Mouse (Mus musculus): ENCODE results near the gene Runx2.
A peak's percentile ranks its signal among the peaks of the same experiment; 100 is the strongest.

Runx2 gene

GRCm38 (mm10) chr17:44577791-44578190 is 236.8 kb downstream of the Runx2 start:
- DNase-seq, result no peak

GRCm38 (mm10) chr17:44570899-44571298 is 243.7 kb downstream of the Runx2 start:
- DNase-seq, result no peak

DNA sequence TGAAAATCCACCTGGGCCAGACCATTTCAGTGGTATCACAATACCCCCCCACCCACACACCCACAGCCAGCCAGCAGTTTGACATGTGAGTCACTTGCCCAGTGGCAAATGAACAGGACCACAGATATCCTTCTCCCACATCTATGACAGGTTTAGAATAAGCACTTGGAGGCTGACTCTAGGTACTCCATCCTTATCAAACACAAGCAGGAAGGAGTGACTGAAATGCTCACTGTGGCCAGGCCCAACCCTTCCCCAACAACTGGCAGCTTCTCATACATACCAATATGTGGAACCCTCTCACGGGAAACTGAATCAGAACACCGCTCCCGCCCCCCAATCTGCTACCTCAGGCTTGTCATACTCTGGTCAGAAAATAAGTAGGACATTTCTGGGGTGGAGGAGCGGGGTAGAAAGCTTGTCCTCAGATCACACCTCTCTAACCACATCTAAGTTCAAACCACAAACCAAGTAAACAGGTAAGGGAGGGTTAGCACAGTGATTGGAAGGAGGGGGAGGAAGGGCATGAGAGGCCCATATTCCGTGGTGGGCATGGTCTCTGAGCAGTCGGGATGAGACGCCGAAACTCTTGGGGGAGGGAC is 245.5 kb downstream of the Runx2 start:
- no peak for DNase-seq

DNA sequence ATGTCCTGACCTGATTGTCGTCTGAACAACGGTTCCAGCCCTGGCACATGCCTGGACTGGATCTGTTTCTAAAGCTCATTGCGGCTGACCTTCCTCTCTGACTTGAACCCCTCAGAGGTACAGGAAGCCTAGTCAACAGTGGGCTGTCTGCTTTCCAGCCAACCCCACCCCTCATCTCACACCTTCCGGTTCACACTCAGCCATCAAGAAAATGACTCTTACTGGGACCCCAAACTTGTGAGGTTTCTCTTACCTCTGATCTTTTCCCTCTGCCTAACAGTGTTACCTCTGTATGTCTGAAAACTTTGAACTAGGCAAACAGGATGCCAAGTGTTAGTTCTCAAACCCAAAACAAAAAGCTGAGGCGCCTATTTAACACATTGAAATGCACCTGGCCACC is 247.6 kb downstream of the Runx2 start:
- DNase-seq, result no peak

DNA sequence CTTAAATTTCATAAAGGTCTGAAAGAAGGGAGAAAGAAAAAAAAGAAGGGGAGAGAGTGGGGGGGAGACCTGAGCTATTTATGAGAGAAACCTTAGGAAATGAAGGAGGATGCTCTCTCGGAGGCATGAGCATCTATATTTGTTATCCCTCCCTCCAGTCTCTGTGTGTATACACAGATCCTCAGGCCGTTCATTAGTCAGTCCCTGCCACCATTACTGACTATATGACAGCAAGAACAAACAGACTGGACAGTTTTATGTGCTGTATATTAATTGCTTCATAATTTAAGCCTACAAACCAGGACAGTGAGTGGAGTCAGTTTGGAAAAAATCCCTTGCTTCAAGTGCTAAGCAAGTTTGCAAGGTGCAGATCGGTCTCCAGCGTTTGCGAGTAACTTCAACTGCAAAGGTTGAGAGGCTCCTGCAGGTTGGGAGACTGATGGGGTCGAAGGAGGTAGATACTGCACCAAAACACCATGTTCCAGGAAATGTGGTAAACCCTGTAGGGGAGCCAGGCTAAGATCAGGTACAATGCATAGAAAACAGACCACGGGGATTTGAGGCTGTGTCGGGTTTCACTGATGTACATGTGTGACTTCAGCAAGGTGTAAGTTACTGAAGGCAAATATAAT is 248.6 kb downstream of the Runx2 start:
- no peak for DNase-seq

- peak; percentile 22 for DNase-seq
Observed at GRCm38 (mm10) chr17:44565311-44565831, 249.2 kb downstream of the Runx2 start.

DNA sequence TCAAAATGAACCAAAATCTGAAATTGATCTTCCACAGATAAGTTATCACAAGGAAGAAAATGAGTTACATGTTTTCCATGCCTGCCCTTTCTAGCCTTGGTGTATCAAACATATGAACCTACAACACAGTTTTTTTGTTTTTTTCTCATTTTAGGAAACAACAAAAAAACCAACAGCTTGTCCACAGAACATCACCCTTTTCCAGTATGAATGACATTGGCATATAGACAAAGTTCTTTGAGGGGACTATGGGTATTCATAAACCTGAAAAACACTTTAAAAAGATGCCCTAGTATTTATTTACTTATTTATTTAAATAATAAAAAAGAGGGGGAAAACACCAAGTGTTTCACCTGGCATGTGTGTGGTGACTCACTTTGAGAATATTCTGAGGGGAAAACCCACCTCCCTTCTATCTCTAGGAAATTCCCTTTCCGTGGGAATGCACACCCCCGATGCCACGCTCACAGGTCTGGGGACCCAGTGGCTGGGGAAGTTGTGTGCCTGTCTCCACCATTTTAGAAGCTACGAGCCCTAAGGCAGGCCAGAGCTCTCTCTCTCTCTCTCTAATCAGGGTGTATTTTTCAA is 249.9 kb downstream of the Runx2 start:
- DNase-seq, result no peak

DNA sequence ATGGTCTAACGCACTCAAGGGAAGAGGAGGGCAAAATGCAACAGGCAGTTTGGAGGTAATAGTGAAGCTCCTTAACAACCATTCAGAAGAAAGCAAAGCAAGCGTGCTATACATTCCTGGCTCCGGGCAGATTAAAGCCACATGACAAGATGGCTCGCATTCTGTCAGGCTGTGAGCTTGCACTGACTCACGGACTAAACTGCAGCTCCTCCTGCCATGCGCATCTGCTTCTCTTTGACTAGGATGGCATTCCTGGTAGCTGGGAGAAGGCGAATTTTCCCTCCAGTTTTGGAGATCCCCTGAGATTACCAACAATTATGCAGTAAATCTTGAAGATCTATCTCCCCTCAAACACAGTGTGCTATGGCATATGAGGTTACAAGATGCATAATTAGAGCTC is 254.6 kb downstream of the Runx2 start:
- no peak for DNase-seq

- no peak for DNase-seq
Observed at GRCm38 (mm10) chr17:44557199-44558111, 257.1 kb downstream of the Runx2 start.

DNA sequence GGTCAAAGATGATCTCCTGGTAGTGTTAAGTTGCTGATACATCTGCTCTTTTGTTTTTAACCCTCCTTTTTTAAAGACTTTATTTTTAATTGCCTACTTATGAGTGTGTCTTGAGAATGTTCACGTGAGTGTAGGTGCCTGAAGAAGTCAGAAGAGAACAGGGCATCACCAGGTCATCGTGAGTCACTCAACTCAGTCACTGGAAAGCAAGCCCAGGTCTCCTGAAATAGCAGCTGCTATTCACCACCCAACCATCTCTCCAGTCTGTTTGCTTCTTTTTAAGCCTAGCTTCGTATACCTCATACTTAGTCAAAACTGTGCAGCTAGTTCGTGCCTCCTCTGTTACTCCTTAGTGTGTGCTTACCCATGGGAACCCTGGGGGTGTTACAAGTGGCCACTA is 259.7 kb downstream of the Runx2 start:
- no peak for DNase-seq

- no peak for DNase-seq
Observed at GRCm38 (mm10) chr17:44549551-44549950, 265.0 kb downstream of the Runx2 start.

GRCm38 (mm10) chr17:44547922-44548321 is 266.7 kb downstream of the Runx2 start:
- no peak for DNase-seq

DNA sequence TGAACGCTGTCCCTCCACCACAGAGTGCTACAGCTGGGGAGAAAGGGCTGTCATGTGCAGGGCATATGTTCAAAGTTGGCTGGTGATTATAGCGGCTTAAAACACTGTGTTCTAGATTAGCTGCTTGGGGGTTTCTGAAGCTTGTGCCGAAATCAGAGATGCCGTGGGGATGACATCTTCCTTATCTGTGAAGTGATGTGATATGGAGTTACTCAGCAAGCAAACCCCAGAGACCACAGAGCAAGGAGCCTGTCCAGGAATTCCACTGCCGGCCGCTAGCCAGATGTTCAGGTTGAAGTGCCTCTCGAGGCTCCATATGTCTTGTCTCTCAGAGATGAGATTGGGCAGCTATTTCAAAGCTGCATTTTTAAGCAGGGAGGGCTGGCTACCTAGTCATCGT is 267.8 kb downstream of the Runx2 start:
- DNase-seq, result no peak

DNA sequence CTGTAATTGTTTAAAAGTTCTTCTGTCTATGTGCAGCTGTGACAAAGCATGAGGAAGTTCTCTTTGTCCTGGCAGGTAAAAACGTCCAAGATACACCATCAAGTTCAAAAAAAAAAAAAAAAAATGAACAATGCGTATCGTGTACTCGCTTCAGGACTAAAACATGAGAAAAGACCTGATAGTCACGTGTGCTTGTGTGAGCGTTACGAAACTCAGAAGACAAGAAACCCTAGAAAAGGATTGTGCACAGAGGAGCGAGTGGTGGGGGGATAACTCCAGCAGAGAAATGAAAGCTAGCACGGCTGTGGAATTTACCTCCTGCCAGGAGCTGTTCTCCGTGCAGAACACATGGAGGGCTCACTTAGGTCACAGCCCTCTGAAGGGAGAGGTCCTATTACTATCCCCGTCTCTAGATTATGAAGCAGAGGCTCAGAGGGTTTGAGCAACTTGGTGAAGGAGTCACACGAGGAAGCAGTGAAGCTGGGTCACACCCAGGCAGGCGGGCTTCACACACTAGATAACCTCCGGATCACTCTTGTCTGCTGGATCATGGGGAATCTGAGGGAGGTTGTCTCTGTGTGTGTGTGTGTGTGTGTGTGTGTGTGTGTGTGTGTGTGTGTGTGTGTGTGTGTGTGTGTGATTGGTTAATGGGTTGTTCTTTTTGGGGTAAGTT is 269.3 kb downstream of the Runx2 start:
- DNase-seq, result no peak

GRCm38 (mm10) chr17:44542706-44543105 is 271.9 kb downstream of the Runx2 start:
- DNase-seq, result no peak

- DNase-seq, result no peak
Observed at GRCm38 (mm10) chr17:44540699-44541098, 273.9 kb downstream of the Runx2 start.

DNA sequence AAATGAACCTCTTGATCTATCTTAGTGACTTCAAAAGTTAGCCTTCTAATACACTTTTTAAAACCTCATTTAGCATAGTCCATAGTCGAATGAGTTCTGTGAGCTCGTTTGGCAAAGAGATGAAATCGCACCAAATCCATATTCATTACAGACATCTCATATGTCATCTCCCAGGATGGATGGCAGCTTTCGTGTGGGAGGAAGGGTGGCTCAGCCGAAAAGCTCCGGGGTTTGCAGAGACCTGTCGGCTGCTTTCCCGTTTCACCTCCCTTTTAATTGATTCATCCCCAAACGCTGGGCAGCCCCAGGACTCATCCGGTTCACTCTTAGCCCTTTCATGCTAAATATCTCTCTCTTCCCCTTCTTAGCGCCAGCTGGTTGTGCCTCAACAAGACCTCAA is 275.7 kb downstream of the Runx2 start:
- no peak for DNase-seq

- DNase-seq, result peak; percentile 30 to 41
Observed at GRCm38 (mm10) chr17:44530000-44530399, 284.6 kb downstream of the Runx2 start.

DNA sequence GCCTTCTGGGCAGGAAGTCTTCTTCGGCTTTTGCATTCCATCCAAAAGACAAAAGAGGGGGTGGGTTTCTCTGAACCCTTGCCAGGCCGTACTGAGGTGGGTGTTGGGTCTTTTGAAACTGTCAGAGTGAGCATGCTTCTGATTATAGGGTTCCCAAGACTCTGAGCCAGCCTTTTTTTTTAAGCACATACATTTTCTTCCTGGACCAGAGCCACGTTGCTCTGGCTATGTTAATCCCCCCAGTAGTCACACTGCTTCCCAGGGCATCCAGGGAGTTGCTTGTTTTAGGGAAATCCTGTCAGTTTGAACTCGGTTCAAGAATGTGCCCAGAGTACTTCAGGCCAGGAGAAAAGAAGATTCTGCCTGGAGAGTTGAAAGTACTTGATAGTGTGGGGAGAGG is 286.0 kb downstream of the Runx2 start:
- DNase-seq, result no peak

- no peak for DNase-seq
Observed at GRCm38 (mm10) chr17:44524146-44524545, 290.5 kb downstream of the Runx2 start.

GRCm38 (mm10) chr17:44522906-44523305 is 291.7 kb downstream of the Runx2 start:
- peak; percentile 60 to 63 for DNase-seq
